Mouse (Mus musculus) E14TG2a.4 (cell line): ENCODE data around the gene Il17rd.

Experiments
- H3K27me3 ChIP-seq: 2 replicates; pipeline ENCODE4 v1.6.1; 2014; ENCODE audit warnings: low read length, control low read depth; ENCODE audit not compliant: insufficient read depth
- H3K36me3 ChIP-seq: 2 replicates; pipeline ENCODE4 v1.6.1; 2014; ENCODE audit warnings: low read length, control low read depth; ENCODE audit not compliant: insufficient read depth
- H3K4me1 ChIP-seq: replicated peaks from 2 replicates; pipeline ENCODE4 v1.6.1; 2014; ENCODE audit warnings: low read depth, low read length, control low read depth
- H3K4me3 ChIP-seq: replicated peaks from 2 replicates; pipeline ENCODE4 v1.5.1; 2014; ENCODE audit warnings: mild to moderate bottlenecking, low read length
- H3K9me3 ChIP-seq: 2 replicates; pipeline ENCODE4 v1.6.1; 2014; ENCODE audit warnings: low read length, control low read depth
- CTCF ChIP-seq: conservative IDR thresholded peaks from 2 replicates; pipeline ENCODE4 v1.5.1; 2014; ENCODE audit warnings: low read length
- NANOG ChIP-seq: IDR thresholded peaks from 2 replicates; pipeline ENCODE4 v1.6.1; 2014; ENCODE audit warnings: borderline replicate concordance, low read length, mixed read lengths
- POU5F1 ChIP-seq: IDR thresholded peaks from 2 replicates; pipeline ENCODE4 v1.6.1; 2014; ENCODE audit warnings: low read length, borderline replicate concordance

The Il17rd gene

GRCm38 (mm10) chr14:27013658-27014057 is 25.1 kb upstream of the Il17rd start:
- H3K4me3 ChIP-seq = no peak overlapping the region
- no peaks in the 10 kb centered on the region for H3K9me3 ChIP-seq
- TF ChIP-seq NANOG = no peak
- no peak for TF ChIP-seq CTCF
- TF ChIP-seq POU5F1 = no peak
- H3K36me3 ChIP-seq = no peaks in the 10 kb centered on the region
- peaks cover 10% of the 10 kb centered on the region for H3K4me1 ChIP-seq
- 0 out of 2 replicates have a peak, but pooled peaks cover 3% of the 10 kb centered on the region for H3K27me3 ChIP-seq

DNA sequence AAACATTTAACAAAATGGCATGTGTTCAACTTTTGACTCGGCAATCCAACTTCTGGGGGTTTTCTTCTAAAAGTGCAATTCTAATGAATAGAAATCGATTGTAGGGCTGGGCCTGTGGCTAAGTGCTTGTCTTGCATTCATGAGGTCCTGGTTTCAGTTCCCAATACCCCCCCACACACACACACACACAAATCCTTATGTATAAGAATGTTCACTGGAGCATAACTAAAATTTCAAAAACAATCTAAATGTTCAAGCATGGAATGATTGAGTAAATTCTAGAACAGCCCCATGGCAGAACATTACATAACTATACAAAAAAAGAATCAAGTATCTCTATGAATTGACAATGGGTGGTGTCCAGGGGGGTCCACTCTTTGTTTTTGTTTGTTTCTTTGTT is 20.8 kb upstream of the Il17rd start:
- H3K36me3 ChIP-seq = no peaks in the 10 kb centered on the region
- no peak overlapping the region for H3K4me3 ChIP-seq
- peaks cover 12% of the 10 kb centered on the region; the same call in 1 of the 2 replicates for H3K27me3 ChIP-seq
- no peak for TF ChIP-seq CTCF
- TF ChIP-seq POU5F1 = no peak
- TF ChIP-seq NANOG = no peak
- H3K4me1 ChIP-seq = peaks cover 30% of the 10 kb centered on the region
- H3K9me3 ChIP-seq = no peaks in the 10 kb centered on the region

- Histone ChIP-seq H3K27me3 (peaks cover 12% of the 10 kb centered on the region; the same call in 1 of the 2 replicates), H3K4me1 (peaks cover 20% of the 10 kb centered on the region), H3K4me3 (no peak overlapping the region), H3K9me3 (no peaks in the 10 kb centered on the region), H3K36me3 (no peaks in the 10 kb centered on the region)
- TF ChIP-seq CTCF (no peak), POU5F1 (no peak), NANOG (no peak)
These were observed 18.9 kb upstream of the Il17rd start for GRCm38 (mm10) chr14:27019850-27020249.

DNA sequence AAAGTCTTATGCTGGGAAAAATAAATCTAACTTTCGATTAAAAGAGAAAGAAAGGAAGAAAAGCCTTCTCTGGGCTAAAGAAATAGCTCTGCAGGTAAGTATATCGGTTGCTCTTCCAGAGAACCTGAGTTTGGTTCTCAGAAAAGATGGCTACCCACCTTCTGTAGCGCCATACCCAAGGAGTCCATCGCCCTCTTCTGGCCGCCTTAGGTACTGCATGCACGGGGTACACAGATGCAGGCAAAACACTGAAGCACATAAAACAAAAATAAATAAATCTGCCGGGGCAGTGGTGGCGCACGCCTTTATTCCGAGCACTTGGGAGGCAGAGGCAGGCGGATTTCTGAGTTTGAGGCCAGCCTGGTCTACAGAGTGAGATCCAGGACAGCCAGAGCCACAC is 15.9 kb upstream of the Il17rd start:
- Histone ChIP-seq H3K36me3 (no peaks in the 10 kb centered on the region), H3K4me3 (no peak overlapping the region), H3K4me1 (peaks cover 25% of the 10 kb centered on the region), H3K9me3 (no peaks in the 10 kb centered on the region), H3K27me3 (peaks cover 14% of the 10 kb centered on the region)
- no peak for TF ChIP-seq POU5F1
- peak; percentile 99 for TF ChIP-seq CTCF

DNA sequence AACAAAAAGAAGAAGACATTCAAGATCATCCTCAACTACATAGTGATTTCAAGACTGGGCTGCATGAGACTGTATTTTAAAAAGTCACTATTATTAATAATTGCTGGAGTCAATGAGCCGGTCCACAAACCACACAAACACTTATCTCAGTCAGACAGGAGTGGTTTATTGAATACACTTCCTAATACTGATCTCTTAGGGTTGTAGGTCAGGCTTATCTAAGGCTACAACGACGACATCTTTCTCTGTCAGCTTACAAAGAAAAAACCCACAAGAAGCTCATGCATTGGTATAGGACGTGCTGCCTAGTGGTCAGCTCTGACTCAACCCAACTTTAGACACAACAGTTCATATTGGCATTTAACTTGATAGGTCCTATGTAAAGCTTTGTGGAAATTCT is 14.1 kb upstream of the Il17rd start:
- H3K9me3 ChIP-seq = no peaks in the 10 kb centered on the region
- no peaks in the 10 kb centered on the region for H3K36me3 ChIP-seq
- peaks cover 26% of the 10 kb centered on the region for H3K4me1 ChIP-seq
- H3K4me3 ChIP-seq = no peak overlapping the region
- TF ChIP-seq POU5F1 (no peak), NANOG (no peak), CTCF (no peak)
- H3K27me3 ChIP-seq = peaks cover 19% of the 10 kb centered on the region

GRCm38 (mm10) chr14:27029771-27030173 is 9.0 kb upstream of the Il17rd start:
- H3K27me3 ChIP-seq = peaks cover 10% of the 10 kb centered on the region; the same call in 1 of the 2 replicates
- H3K4me3 ChIP-seq = no peak overlapping the region
- TF ChIP-seq CTCF (peak; percentile 75), NANOG (no peak), POU5F1 (no peak)
- H3K36me3 ChIP-seq = no peaks in the 10 kb centered on the region
- H3K9me3 ChIP-seq = no peaks in the 10 kb centered on the region
- peaks cover 15% of the 10 kb centered on the region for H3K4me1 ChIP-seq

GRCm38 (mm10) chr14:27031142-27031541 is 7.6 kb upstream of the Il17rd start:
- H3K36me3 ChIP-seq = no peaks in the 10 kb centered on the region
- H3K9me3 ChIP-seq = no peaks in the 10 kb centered on the region
- peaks cover 23% of the 10 kb centered on the region for H3K4me1 ChIP-seq
- H3K27me3 ChIP-seq = peaks cover 10% of the 10 kb centered on the region; the same call in 1 of the 2 replicates
- no peak overlapping the region for H3K4me3 ChIP-seq
- TF ChIP-seq POU5F1 (no peak), NANOG (no peak), CTCF (peak; percentile 65)

DNA sequence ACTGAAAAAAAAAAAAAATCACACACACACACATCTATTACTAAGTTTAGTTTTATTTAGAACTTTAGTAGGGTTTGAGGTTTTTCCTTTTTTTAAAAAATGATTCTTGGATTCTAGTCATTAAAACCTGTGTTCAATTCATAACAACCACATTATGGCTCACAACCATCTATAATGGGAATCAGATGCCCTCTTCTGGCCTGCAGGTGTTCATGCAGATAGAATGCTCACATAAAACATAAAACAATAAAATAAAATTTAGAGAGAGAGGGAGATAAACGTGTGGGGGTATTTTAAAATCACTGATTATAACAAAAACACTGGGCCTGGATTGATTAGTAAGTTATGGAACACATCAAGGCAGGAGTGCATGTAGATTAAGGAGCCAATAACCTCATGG is 1.2 kb upstream of the Il17rd start:
- H3K4me3 ChIP-seq = 0 out of 2 replicates have a peak overlapping the region, but pooled peaks have one; percentile 100
- TF ChIP-seq POU5F1 (no peak), CTCF (no peak; the same call in 1 of the 2 replicates), NANOG (no peak)
- H3K4me1 ChIP-seq = peaks cover 42% of the 10 kb centered on the region
- no peaks in the 10 kb centered on the region for H3K36me3 ChIP-seq
- no peaks in the 10 kb centered on the region for H3K9me3 ChIP-seq
- no peaks in the 10 kb centered on the region for H3K27me3 ChIP-seq
